Mouse (Mus musculus) R1 (cell line): ENCODE measurements around the gene Noxa1.

ENCODE experiments used
- DNase-seq: peaks from one replicate; pipeline ENCODE4 v3.0.0-alpha.2; 2018; ENCODE audit warnings: low read depth, low spot score

Noxa1 gene

DNA sequence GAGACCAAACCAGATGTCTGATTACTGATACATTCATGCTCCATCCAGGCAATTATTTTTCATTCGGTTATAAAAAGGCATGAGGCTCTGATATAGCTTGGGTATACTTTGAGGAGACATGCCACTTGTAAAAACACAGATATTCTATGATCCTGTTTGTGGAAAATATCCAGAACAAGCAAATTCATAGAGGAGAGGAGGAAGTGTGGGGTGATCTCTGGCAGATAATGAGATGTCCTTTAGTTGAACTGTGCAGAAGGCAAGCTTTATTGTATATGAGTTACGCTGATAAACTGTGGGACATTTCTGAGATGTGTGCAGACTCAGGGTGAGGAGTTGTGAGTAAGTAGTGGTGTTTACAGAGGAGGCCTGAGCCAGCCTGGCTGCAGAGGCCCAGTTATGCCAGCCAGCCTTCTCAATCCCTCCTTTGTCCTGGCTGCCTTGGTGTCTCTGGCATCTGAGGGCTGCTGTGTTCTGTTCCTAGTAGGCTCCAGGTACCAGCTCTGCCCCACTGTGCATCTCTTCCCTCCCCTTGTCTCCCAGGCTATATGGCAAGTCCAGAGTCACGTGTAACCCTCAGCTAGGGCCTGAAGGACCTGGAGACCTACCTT is 3.2 kb upstream of the Noxa1 start:
- no peak for DNase-seq

DNA sequence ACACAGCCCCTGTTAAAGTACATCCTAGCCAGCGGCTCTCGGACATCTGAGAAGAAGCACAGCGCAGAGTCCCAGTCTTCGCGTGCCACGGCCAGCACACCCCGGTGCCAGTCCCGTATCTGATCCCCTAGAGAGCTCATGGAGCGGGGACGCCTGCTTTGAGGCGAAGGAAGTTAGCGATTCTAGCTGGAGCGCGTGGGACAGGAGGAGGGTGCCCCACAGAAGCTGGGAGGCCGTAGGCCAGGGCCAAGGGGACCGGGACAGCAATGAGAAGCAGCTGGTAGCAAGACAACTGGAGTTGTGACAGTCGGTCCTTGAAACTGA is 202 bp downstream of the Noxa1 start:
- DNase-seq: peak; percentile 15

DNA sequence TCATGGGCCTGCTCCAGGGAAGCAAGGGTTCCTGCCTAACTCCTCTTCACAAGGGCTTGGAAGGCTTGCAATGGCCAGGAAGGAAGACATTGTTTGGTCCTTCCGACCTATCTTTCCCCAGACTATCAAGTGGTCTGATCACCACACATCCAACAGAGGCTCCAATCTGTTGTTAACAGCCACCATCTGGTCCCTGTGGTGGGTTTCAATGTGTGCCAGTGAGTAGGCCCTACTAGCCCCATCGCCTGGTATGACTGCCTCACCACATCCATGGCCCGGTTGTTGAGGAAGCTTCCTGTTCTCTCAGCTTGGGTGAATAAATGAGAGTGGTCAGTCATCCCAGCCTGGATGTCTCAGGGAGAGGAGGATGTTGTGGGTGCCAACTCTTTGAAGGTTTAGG is 6.3 kb downstream of the Noxa1 start:
- DNase-seq: no peak

DNA sequence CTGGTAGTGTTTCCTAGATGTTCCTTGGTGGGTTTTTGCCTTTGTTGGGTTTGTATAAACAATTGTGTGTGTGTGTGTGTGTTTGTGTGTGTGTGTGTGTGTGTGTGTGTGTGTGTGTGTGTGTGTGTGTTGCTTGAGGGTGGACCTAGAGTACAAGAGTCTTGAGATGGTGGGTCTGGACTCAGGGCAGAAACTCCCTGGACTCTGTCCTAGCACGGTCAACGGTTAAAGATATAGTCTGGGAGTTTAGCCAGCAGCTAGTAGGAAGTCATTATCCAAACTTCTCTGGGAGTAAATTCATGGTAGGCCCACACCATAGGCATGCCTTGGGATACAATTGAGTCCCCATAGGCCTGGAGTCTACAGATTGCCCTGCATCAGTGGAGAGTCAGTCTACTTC is 7.1 kb downstream of the Noxa1 start:
- DNase-seq: no peak

DNA sequence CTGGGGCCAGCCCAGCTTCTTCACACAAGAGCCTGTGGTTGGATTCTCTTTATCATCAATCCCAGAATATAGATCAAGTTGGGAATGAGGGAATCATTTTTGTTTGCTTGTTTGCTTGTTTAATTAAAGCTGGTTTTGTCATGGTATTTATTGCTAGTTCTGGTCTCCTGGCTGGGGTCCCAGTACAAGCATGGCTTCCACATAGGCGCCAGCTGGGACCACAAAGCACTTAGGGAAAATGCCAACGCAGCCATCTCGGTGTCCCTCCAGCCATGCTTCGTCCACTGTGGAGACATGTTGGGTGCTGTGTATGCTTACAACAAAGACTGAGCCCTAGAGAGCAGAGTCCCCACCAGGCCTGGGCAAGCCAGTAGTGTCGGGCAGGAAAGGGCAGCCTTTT is 9.4 kb downstream of the Noxa1 start:
- DNase-seq: no peak

DNA sequence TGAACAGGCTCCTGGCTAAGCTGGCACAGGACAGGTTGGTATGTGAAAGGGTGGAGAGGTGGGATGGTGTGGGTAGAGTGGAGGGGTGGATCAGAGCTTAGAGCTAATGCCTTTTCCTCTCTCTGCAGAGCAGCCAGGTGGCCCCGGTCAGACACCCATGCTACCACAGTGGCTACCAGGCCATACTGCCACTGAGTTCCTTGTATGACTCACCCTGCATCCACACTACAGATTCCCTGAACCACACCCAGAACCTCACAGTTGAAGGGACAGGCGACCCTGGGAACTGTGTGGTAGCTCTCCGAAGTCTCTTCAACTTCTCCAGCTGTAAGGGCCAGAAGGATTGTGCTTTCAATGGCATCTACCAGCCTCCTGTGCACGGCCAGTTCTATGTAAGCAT is 11.3 kb downstream of the Noxa1 start:
- no peak for DNase-seq

DNA sequence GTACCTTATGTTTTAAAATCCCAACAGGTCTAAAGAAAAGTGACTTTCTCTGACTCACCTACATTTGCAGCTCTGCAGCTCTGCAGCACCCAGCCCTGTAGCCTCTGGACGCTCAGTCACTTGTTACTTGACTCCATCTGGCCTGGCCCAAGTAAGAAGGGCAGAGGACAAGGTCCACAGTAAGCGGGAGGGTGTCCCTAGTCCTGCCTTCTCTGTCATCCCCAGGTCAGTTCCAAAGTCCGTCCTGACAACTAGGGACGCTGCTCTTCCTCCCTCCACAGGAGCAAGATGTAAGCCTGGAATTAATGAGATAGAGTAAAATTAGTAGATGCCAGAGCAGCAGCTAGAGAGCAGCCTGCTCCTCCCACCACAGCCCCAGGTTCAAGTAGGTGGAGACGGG is 14.9 kb downstream of the Noxa1 start, which contains the start of gene Entpd8:
Entpd8 (plus strand) TSS at position 229 of the 400 bp plus-strand sequence.
- DNase-seq: no peak

DNA sequence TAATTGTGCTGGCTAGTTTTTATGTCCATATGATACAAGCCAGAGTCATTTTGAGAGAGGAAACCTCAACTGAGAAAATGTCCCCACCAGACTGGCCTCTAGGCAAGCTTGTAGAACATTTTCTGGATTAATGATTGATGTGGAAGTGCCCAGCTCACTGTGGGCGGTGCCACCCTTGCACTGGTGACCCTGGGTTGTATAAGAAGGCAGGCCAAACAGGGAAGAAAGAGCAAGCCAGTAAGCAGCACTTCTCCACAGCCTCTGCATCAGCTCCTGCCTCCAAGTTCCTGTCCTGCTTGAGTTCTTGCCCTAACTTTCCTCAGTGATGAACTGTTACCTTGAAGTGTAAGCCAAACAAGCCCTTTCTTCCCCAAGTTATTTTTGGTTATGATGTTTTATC is 16.0 kb downstream of the Noxa1 start:
- DNase-seq: no peak

DNA sequence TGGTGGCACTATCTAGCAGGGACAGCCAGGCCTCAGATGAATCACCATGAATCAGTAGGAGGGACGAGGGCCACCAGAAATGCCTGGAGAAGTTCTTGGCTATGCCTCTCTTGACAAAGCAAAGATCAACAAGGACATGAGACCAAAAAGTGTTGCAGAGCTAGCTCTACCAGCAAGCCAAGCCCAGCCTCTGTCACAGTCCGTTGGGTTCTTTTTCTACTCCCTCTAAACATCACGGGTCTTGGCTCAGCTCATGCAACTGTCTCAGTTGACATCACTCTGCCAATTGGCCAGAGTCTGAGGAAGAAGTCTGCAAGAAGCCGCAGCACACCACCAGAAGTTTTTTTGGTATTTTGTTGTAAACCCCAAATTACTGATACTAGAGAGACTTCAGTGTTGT is 19.4 kb downstream of the Noxa1 start:
- DNase-seq: no peak

DNA sequence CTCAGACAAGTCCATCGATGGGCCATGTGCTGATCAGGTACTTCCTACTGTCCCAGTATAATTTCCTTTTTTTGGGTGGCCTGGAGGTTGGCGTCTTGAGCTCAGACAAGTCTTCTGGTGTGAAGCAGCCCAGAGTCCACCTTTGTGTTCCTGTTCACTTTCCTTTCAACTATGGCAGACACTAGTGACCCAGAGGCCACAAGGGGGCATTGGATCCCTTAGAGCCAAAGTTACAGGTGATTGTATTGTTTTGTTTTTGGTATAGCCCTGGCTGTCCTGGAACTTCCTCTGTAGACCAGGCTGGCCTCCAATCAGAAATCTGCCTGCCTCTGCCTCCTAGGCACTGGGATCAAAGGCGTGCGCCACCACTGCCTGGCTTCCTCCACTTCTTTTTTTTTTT is 22.6 kb downstream of the Noxa1 start:
- peak; percentile 13 for DNase-seq

DNA sequence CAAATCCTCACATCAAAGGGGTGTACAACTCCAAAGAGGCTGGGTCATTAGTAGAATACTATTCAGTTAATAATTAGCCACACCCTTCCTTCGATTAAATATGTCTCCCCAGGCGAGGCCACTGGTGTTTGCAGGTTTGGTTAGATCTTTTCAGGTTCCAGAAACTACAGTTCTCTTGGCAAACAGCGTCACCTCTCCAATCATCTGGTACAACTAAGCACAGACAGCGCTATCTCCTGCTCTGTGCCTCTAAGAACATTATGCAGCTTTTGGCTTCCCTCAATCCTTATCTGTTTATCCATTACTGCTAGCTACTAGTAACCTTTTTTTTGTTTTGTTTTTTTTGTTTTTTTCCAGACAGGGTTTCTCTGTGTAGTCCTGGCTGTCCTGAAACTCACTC is 25.4 kb downstream of the Noxa1 start:
- DNase-seq: no peak

DNA sequence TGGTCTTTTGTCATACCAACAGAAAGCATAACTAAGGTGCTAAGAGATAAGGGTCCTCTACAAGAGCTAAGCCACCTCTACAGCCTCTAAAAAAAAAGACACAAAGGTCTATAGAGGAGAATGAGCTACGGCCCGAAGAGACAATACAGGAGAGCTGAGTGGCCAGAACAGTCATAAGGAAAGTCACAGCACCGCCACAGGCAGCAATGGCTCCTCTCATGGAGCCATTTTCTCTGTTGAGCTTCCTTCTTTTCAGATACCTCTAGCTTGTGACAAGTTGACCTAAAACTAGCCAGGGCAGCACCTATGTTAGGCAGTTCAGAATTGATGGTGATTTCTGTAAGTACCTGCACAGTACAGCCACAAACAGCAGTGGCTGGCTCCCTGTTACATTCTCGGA is 28.4 kb downstream of the Noxa1 start:
- DNase-seq: no peak

DNA sequence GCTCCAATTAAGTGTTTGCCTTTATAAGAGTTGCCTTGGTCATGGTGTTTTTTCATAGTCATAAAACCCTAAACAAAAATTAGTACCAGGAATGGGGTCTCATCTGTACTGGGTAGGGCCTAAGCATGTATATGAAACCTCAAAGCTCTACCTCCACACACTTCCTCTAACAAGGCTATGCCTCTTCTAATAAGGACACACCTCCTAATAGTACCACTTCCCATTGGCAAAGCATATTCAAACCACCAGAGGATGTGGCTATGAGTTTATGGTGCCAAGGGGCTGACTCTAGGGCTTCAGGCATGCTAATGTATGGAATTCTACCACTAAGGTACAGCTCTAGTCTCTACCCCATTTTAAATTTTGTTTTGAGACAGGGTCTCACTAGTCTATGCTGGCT is 29.4 kb downstream of the Noxa1 start:
- DNase-seq: no peak

DNA sequence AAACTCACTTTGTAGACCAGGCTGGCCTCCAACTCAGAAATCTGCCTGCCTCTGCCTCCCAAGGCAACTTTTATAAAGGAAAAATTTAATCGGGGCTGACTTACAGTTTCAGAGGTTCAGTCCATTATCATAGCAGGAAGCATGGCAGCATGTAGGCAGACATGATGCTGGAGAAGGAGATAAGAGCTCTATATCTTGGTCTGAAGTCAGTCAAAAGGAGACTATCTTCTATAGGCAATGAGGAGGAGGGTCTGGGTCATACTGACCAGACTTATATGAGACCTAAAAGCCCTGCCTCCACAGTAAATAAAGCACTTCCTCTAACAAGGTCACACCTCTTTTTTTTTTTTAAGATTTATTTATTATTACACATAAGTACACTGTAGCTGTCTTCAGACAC is 30.7 kb downstream of the Noxa1 start:
- DNase-seq: no peak

DNA sequence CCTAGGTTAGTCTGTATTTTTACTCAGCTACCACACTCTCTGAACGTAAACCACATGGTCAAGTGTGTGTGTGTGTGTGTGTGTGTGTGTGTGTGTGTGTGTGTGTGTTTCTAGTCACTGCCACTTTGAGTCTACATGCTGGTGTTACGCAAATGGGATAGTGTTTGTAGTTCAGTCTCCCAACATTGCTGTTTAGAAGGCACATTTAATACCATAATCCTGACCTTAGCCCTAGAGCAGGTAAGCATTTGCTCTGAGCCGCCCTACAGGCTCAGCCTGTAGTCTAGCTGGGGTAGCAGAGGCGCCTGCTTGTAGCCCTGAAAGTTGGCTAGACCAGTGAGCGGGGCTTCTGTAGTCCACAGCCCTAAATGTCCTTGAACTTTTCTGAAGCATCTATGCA is 31.4 kb downstream of the Noxa1 start:
- DNase-seq: no peak

DNA sequence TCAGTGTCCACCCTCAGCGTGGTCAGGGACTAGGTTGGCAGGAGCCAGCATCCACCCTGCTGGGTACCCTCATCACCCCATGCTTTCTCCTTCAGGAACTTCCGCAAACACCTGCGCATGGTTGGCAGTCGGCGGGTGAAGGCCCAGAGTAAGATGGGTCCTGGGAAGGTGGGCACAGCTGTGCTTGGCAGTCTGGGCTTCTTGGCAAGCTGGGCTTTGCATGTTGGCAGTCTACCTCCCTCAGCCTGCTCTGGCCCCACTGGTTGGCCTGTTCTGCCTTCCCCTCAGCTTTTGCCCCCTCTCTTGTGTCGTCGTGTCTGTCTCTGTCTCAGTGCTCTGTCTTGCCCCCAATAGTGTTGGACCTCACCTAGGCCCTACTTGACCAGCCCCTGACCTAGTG is 36.0 kb downstream of the Noxa1 start:
- DNase-seq: no peak

DNA sequence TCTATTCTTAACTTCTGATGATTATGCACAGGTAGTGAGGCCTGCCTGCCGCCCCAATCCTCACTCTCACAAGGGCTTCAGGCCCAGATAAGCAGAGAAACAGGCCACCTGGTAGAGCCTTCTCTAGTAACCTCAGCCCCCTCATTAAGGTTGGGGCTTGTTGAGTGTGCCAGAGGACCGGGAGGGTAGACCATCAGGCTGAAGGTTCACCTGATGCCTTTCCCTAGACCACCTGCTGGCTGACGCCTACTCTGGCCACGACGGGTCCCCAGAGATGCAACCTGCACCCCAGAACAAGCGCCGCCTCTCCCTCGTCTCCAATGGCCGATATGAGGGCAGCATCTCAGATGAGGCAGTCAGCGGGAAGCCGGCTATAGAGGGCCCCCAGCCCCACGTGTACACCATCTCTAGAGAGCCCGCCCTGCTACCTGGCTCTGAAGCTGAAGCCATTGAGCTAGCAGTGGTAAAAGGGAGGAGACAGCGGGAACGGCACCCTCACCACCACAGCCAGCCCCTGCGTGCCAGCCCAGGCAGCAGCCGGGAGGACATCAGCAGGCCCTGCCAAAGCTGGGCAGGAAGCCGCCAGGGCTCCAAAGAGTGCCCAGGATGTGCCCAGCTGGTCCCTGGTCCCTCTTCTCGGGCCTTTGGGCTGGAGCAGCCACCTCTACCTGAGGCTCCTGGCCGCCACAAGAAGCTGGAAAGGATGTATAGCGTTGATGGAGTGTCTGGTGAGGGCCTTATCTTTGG is 39.4 kb downstream of the Noxa1 start:
- no peak for DNase-seq

DNA sequence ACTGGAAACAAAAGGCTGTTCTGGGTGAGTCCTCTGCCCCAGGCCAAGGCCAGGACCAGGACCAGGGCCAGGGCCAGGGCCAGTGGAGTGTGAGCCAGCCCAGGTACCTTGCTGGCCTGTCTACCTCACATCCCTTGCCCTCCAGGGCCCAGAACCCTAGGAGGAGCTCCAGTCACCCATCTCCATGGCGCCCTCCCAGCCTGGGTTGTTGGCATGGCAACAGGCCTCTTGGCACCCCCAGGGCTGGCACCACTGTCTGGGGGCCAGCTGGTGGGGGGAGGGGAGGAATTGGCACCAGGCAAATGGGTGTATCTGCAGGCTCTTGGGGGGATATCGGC is 39.9 kb downstream of the Noxa1 start:
- peak; percentile 24 for DNase-seq

DNA sequence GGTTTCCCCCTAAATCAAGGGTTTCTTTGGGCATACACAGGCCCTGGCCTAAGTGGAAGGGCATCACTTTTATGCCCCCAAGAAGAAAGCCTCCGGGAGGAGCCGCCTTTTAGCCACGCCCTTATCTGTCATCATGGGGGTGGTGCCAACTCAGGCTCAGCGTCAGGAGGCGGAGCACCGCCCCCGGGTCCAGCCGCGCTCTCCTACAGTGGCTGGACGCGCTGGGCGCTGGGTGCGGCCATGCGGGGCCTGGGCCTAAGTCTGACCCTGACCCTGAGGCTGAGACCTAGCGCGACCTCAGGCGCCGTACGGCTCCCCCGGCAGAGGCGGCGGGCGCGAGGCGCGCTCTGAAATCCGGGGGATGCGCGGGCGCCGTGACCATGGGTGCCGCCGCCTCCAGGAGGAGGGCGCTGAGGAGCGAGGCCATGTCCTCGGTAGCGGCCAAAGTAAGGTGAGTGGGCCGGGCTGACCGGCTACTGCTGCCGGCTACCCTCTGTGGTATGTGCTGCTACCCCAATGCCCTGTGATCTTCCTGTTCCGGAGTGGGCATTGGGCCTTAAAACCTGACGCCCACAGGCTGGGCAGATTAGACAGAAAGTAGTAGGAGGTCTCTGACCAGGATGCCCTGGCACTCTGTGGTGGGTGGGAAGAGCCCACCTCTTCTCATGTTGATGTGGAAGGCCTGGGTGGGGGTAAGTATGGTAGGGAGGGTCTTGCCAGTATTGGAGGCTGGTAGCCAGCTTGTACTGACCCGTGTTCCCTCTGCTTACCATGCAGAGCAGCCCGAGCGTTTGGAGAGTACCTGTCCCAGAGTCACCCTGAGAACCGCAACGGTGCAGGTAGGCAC is 40.5 kb downstream of the Noxa1 start, which contains the start of gene Nsmf:
Nsmf (plus strand) TSS at position 135 of the 847 bp plus-strand sequence.
- peak; percentile 63 for DNase-seq

DNA sequence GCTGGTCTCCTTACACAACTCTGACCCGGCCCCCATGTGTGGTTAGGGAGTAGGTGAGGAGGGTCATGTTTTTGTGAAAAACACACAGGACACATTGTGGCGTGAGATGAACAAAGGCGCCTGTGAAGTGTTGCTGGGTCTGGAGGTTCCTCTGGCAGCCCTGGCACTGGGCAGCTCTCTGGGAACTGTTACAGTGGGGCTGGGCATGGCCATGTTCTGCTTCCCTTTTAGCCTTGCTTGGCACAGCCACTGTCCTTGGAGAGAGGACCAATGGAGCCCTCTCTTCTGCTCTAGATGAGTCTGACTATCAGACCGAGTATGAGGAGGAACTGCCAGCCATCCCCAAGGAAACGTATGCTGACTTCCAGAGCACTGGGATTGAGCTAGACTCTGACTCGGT is 41.8 kb downstream of the Noxa1 start:
- no peak for DNase-seq

DNA sequence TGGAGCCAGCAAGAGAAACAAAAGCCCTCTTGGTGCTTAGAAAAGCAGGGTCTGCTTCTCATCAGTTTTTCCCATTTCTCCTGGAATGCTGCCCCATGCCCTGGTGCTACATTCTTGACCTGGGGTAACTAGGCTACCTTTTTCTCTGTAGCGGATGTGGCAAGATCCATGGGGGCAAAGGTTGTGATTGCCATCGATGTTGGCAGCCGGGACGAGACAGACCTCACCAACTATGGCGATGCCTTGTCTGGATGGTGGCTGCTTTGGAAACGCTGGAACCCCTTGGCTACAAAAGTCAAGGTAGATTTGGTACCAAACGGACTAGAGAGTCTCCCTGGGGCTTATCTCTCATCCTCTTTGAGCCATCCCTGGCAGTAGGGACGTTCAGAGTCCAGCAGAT is 43.5 kb downstream of the Noxa1 start:
- no peak for DNase-seq

DNA sequence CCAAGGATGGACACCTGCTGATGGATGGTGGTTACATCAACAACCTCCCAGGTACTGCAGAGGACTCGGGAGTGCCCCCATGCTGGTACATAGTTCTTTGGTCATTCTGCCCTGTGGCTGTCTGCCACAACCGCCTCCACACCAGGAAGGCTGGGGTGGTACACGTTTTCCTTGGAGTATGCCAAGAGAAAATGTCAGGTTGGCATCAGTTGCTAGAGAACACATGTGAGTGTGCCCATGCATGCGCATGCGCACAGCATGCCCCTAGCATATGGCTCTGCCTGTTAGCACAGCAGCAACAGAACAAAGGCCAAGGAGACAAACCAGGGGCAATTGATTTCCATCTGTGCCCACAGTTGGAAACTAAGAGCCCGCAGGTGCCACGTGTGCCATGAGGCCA is 44.0 kb downstream of the Noxa1 start:
- no peak for DNase-seq

DNA sequence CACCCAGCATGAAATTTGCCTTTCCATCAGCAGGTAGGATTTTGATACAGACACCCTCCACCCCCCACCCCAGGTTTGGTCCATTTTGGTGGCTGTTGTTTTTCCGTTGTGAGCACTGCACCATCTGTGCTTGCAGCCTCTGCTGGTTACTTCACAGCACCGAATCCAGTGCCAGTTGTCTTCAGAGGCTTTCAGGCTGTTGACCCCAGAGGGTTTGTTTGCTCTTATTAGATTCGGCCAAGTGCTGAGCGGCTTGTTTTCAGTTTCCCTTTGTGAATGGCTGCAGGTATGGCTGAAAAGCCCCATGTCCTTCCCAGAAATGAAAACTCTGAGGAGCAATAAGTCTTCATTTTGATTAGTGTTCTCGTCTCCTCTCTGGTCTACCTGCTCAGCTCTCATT is 54.9 kb downstream of the Noxa1 start:
- no peak for DNase-seq
